In the genomic region with DNA sequence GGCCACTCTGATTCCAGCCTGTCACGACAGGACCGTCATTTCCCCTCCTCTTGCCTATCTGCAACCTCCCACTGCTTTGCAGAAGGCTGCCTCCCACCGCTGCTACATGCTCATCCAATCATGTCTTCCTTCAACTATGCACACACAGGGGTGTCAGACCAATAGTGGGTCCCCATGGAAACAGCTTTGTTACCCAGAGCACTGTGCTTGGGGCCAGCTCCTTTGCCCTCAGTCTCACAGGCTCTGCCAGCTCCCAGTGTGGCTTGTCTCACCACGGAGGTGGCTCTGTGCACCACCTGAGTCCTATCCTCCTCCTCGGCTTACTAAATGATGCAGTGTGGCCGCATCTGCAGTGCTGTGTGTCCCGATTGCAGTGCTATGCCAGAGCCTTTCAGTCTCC, we compare ENCODE assay signal across 25 mouse cellular contexts.
DNase-seq lines count a peak whose midpoint lies in the region; ATAC-seq lines count a peak whose summit lies in the region.
"Had no signal": no experiment of that assay in that cellular context is flagged by ENCODE, and none has a peak within 500 bp of the region (broad histone marks: within the 10 kb centered on the region; RNA-seq: fewer than 3 reads in every experiment).

No protein-coding gene starts in this region.

- no peak overlapping the region for H3K4me2 ChIP-seq in hindbrain, embryonic 12.5 days (replicated peaks)
- no peak overlapping the region for H3K4me2 ChIP-seq in hindbrain, embryonic 11.5 days (replicated peaks; ENCODE audit: low read depth, low read length)
- no peak overlapping the region for H3K4me2 ChIP-seq in neural tube, embryonic 13.5 days
- no peak overlapping the region for H3K4me2 ChIP-seq in hindbrain, embryonic 14.5 days (replicated peaks)
- H3K4me2 ChIP-seq: embryonic facial prominence, embryonic 12.5 days; heart, embryonic 15.5 days; lung, embryonic 15.5 days; midbrain, embryonic 12.5 days; stomach, embryonic 15.5 days had no signal

- no peaks in the 10 kb centered on the region for H3K36me3 ChIP-seq in hindbrain, embryonic 12.5 days
- H3K36me3 ChIP-seq in hindbrain, embryonic 11.5 days (ENCODE audit: control insufficient read depth, insufficient read depth, low read length): no peaks in the 10 kb centered on the region
- H3K36me3 ChIP-seq in neural tube, embryonic 13.5 days: no peaks in the 10 kb centered on the region
- H3K36me3 ChIP-seq in hindbrain, embryonic 14.5 days (replicated peaks; ENCODE audit: control insufficient read depth, insufficient read depth): no peaks in the 10 kb centered on the region
- H3K36me3 ChIP-seq: embryonic facial prominence, embryonic 12.5 days; heart, embryonic 15.5 days; lung, embryonic 15.5 days; midbrain, embryonic 12.5 days; stomach, embryonic 15.5 days had no signal

- H3K4me3 ChIP-seq in hindbrain, embryonic 12.5 days: no peak overlapping the region
- no peak overlapping the region for H3K4me3 ChIP-seq in hindbrain, embryonic 11.5 days (ENCODE audit: low read depth, low read length)
- no peak overlapping the region for H3K4me3 ChIP-seq in neural tube, embryonic 13.5 days
- no peak overlapping the region for H3K4me3 ChIP-seq in hindbrain, embryonic 14.5 days (replicated peaks; ENCODE audit: low read length)
- H3K4me3 ChIP-seq: embryonic facial prominence, embryonic 12.5 days; erythroblast, embryonic 14.5 days; heart, adult 2 months; heart, embryonic 15.5 days; lung, embryonic 15.5 days; midbrain, embryonic 12.5 days; myocyte; stomach, embryonic 15.5 days had no signal

- peak; percentile 54 for ATAC-seq in hindbrain, embryonic 12.5 days (ENCODE audit: low FRiP score)
- no peak; the same call in 1 of the 2 replicates for ATAC-seq in hindbrain, embryonic 11.5 days (ENCODE audit: low FRiP score)
- peak; percentile 64 for ATAC-seq in neural tube, embryonic 13.5 days (ENCODE audit: low read depth)
- ATAC-seq in hindbrain, embryonic 14.5 days (ENCODE audit: low FRiP score): peak; percentile 34; the same call in 1 of the 2 replicates
- ATAC-seq: intestine, embryonic 16.5 days had no signal

- no peak overlapping the region for H3K9ac ChIP-seq in hindbrain, embryonic 12.5 days
- H3K9ac ChIP-seq in hindbrain, embryonic 11.5 days (ENCODE audit: low read depth, low read length): no peak overlapping the region
- H3K9ac ChIP-seq in neural tube, embryonic 13.5 days: no peak overlapping the region
- no peak overlapping the region for H3K9ac ChIP-seq in hindbrain, embryonic 14.5 days
- H3K9ac ChIP-seq: embryonic facial prominence, embryonic 12.5 days; heart, embryonic 15.5 days; liver, embryonic 14.5 days; lung, embryonic 15.5 days; midbrain, embryonic 12.5 days; stomach, embryonic 15.5 days had no signal

- H3K4me1 ChIP-seq in hindbrain, embryonic 12.5 days: peaks cover 28% of the 10 kb centered on the region
- H3K4me1 ChIP-seq in hindbrain, embryonic 11.5 days (replicated peaks; ENCODE audit: control insufficient read depth, insufficient read depth, low read length): no peaks in the 10 kb centered on the region; the same call in 1 of the 2 replicates
- H3K4me1 ChIP-seq in neural tube, embryonic 13.5 days (replicated peaks): peaks cover 33% of the 10 kb centered on the region
- H3K4me1 ChIP-seq in hindbrain, embryonic 14.5 days (replicated peaks; ENCODE audit: control insufficient read depth, insufficient read depth, low read length): peaks cover 18% of the 10 kb centered on the region; the same call in 1 of the 2 replicates
- H3K4me1 ChIP-seq: embryonic facial prominence, embryonic 12.5 days; heart, embryonic 15.5 days; lung, embryonic 15.5 days; stomach, embryonic 15.5 days had no signal

- no peak for DNase-seq in hindbrain, embryonic 11.5 days (ENCODE audit: low spot score)
- DNase-seq in neural tube, embryonic 10.5 days (ENCODE audit: extremely low spot score, low spot score): no peak
- DNase-seq in hindbrain, embryonic 14.5 days (ENCODE audit: low spot score): no peak
- peak; percentile 52 for DNase-seq in retina, postnatal 1 day
- no peak for DNase-seq in Muller cell, postnatal 12 days (ENCODE audit: inconsistent ontology term)
- DNase-seq: adrenal gland, adult 2 months; cerebellum, adult 9-11 months; gastrocnemius, postnatal 25 days; heart, adult 2 months; heart, postnatal 4 days; kidney, postnatal 36 days; lung, postnatal 4 days; right cerebral cortex, adult 18-20 months; thymus, adult 18-20 months had no signal

- no peaks in the 10 kb centered on the region for H3K27me3 ChIP-seq in hindbrain, embryonic 12.5 days
- no peaks in the 10 kb centered on the region for H3K27me3 ChIP-seq in hindbrain, embryonic 11.5 days (ENCODE audit: control insufficient read depth, insufficient read depth, low read length)
- no peaks in the 10 kb centered on the region for H3K27me3 ChIP-seq in neural tube, embryonic 13.5 days
- no peaks in the 10 kb centered on the region for H3K27me3 ChIP-seq in hindbrain, embryonic 14.5 days (ENCODE audit: control insufficient read depth, insufficient read depth, low read length)
- H3K27me3 ChIP-seq: embryonic facial prominence, embryonic 12.5 days; heart, embryonic 15.5 days; lung, embryonic 15.5 days; midbrain, embryonic 12.5 days; stomach, embryonic 15.5 days had no signal

- H3K9me3 ChIP-seq in hindbrain, embryonic 12.5 days (replicated peaks): no peaks in the 10 kb centered on the region
- no peaks in the 10 kb centered on the region for H3K9me3 ChIP-seq in hindbrain, embryonic 11.5 days (ENCODE audit: control insufficient read depth, low read length)
- no peaks in the 10 kb centered on the region for H3K9me3 ChIP-seq in neural tube, embryonic 13.5 days
- no peaks in the 10 kb centered on the region for H3K9me3 ChIP-seq in hindbrain, embryonic 14.5 days (ENCODE audit: control insufficient read depth, low read length)
- H3K9me3 ChIP-seq: heart, embryonic 15.5 days; lung, embryonic 15.5 days; midbrain, embryonic 12.5 days; stomach, embryonic 15.5 days had no signal

- H3K27ac ChIP-seq in hindbrain, embryonic 12.5 days: no peak overlapping the region; the same call in 1 of the 2 replicates
- no peak overlapping the region for H3K27ac ChIP-seq in hindbrain, embryonic 11.5 days (ENCODE audit: low read depth, low read length)
- 0 out of 2 replicates have a peak overlapping the region, but pooled peaks have one; percentile 18 for H3K27ac ChIP-seq in neural tube, embryonic 13.5 days (replicated peaks)
- H3K27ac ChIP-seq in hindbrain, embryonic 14.5 days: no peak overlapping the region
- H3K27ac ChIP-seq: embryonic facial prominence, embryonic 12.5 days; heart, adult 2 months; heart, embryonic 15.5 days; liver, embryonic 14.5 days; lung, embryonic 15.5 days; midbrain, embryonic 12.5 days; stomach, embryonic 15.5 days had no signal

- WGBS in hindbrain, embryonic 12.5 days: 56% methylated on average over 7 of the region's 7 CpGs
- 76% methylated on average over 7 of the region's 7 CpGs for WGBS in hindbrain, embryonic 11.5 days
- WGBS in neural tube, embryonic 13.5 days: 57% methylated on average over 7 of the region's 7 CpGs
- 42% methylated on average over 7 of the region's 7 CpGs for WGBS in hindbrain, embryonic 14.5 days
